Mouse (Mus musculus) kidney, embryonic 14.5 days (tissue): ENCODE data around the gene Wdr31. TPM values are rescaled to one million over a fixed set of nuclear protein-coding genes. Genes with fewer than 3 reads are reported as not detected.

Experiments used
- ATAC-seq: fragments of 200-750 bp; cut with Nextera tagmentation; 2 replicates; pipeline ENCODE4 v1.8.0; 2017; ENCODE audit warnings: moderate number of reproducible peaks, mild to moderate bottlenecking, moderate TSS enrichment, moderate library complexity; ENCODE audit not compliant: low FRiP score, low TSS enrichment
- H3K27ac ChIP-seq: fragments of 300-500 bp; sonication (generic); 2 replicates; pipeline ENCODE4 v1.5.1; 2014; ENCODE audit warnings: low read depth, mild to moderate bottlenecking, low read length, moderate library complexity, mixed read lengths
- H3K27me3 ChIP-seq: fragments of 300-500 bp; sonication (generic); 2 replicates; pipeline ENCODE4 v1.6.1; 2014; ENCODE audit warnings: mild to moderate bottlenecking, low read length; ENCODE audit not compliant: control insufficient read depth, insufficient read depth
- H3K36me3 ChIP-seq: fragments of 300-500 bp; sonication (generic); 2 replicates; pipeline ENCODE4 v1.6.1; 2014; ENCODE audit warnings: low read length, mixed read lengths; ENCODE audit not compliant: control insufficient read depth, insufficient read depth
- H3K4me1 ChIP-seq: fragments of 300-500 bp; sonication (generic); 2 replicates; pipeline ENCODE4 v1.6.1; 2014; ENCODE audit warnings: low read length, mixed read lengths; ENCODE audit not compliant: control insufficient read depth, insufficient read depth
- H3K4me2 ChIP-seq: fragments of 300-500 bp; sonication (generic); replicated peaks from 2 replicates; pipeline ENCODE4 v1.6.1; 2014; ENCODE audit warnings: low read depth, mild to moderate bottlenecking, low read length
- H3K4me3 ChIP-seq: fragments of 300-500 bp; sonication (generic); 2 replicates; pipeline ENCODE4 v1.5.1; 2014; ENCODE audit warnings: mild to moderate bottlenecking, low read length
- H3K9ac ChIP-seq: fragments of 300-500 bp; sonication (generic); 2 replicates; pipeline ENCODE4 v1.6.1; 2014; ENCODE audit warnings: low read depth, mild to moderate bottlenecking, low read length, moderate library complexity
- H3K9me3 ChIP-seq: fragments of 300-500 bp; sonication (generic); 2 replicates; pipeline ENCODE4 v1.6.1; 2016; ENCODE audit warnings: low read length; ENCODE audit not compliant: control insufficient read depth
- WGBS: fragments of 180-500 bp; shearing (Covaris S2); extraction: QIAGEN DNeasy Blood & Tissue Kit; methylation state at CpG from one replicate; pipeline ENCODE4 v1.1.7; 2014; 5-methylcytosine and 5-hydroxymethylcytosine counted together
- polyA plus RNA-seq: library from polyadenylated mRNA; unstranded; fragments of >200 nt; fragmentation: Nextera tagmentation; extraction: Ambion mirVana; gene quantifications from 2 replicates; pipeline ENCODE4 v1.2.1, GENCODE M21; 2014

The Wdr31 gene
- polyA plus RNA-seq: 11.6 and 12.6 TPM in 2 replicates

- H3K27ac ChIP-seq: no peak within 1 kb of the TSS
- ATAC-seq: peak; percentile 91
- no peaks in the 10 kb centered on the region for H3K36me3 ChIP-seq
- peak within 1 kb of the TSS; percentile 70 for H3K4me3 ChIP-seq
- peak within 1 kb of the TSS; percentile 70 for H3K9ac ChIP-seq
- H3K9me3 ChIP-seq: no peaks in the 10 kb centered on the region
- peak within 1 kb of the TSS; percentile 85 for H3K4me2 ChIP-seq
- 0 out of 2 replicates have a peak, but pooled peaks cover 3% of the 10 kb centered on the region for H3K4me1 ChIP-seq
- no peaks in the 10 kb centered on the region for H3K27me3 ChIP-seq
- WGBS: under 1% methylated on average over 30 of the region's 30 CpGs
Observed at GRCm38 (mm10) chr4:62470598-62471051, at the start of gene Wdr31. Gene Wdr31 (minus strand): TSS chr4:62470896.

GRCm38 (mm10) chr4:62519849-62520233 is 49.1 kb upstream of the Wdr31 start, which contains the start of gene Alad:
Gene Alad (minus strand): TSS chr4:62519918.
- no peaks in the 10 kb centered on the region for H3K9me3 ChIP-seq
- H3K36me3 ChIP-seq: peaks cover 15% of the 10 kb centered on the region; the same call in 1 of the 2 replicates
- H3K27me3 ChIP-seq: no peaks in the 10 kb centered on the region
- peaks cover 35% of the 10 kb centered on the region for H3K4me1 ChIP-seq
- peak; percentile 92 for ATAC-seq
- peak within 1 kb of the TSS; percentile 58 for H3K4me2 ChIP-seq
- H3K4me3 ChIP-seq: peak within 1 kb of the TSS; percentile 80
- peak within 1 kb of the TSS; percentile 83 for H3K9ac ChIP-seq
- peak within 1 kb of the TSS; percentile 85 for H3K27ac ChIP-seq
- WGBS: under 1% methylated on average over 37 of the region's 37 CpGs

- H3K9me3 ChIP-seq: no peaks in the 10 kb centered on the region
- peaks cover 35% of the 10 kb centered on the region for H3K4me1 ChIP-seq
- H3K27ac ChIP-seq: peak overlapping the region; percentile 85
- peak; percentile 68 for ATAC-seq
- H3K4me3 ChIP-seq: peak overlapping the region; percentile 80
- peak overlapping the region; percentile 58 for H3K4me2 ChIP-seq
- 2% methylated on average over 26 of the region's 26 CpGs for WGBS
- peak overlapping the region; percentile 83 for H3K9ac ChIP-seq
- peaks cover 15% of the 10 kb centered on the region; the same call in 1 of the 2 replicates for H3K36me3 ChIP-seq
- H3K27me3 ChIP-seq: no peaks in the 10 kb centered on the region
Observed at GRCm38 (mm10) chr4:62519122-62519848, 48.6 kb upstream of the Wdr31 start.

GRCm38 (mm10) chr4:62518416-62519121 is 47.9 kb upstream of the Wdr31 start:
- 0 out of 2 replicates have a peak, but pooled peaks have one; percentile 7 for ATAC-seq
- Histone ChIP-seq H3K27ac (peak overlapping the region; percentile 85), H3K4me3 (peak overlapping the region; percentile 80), H3K36me3 (peaks cover 20% of the 10 kb centered on the region; the same call in 1 of the 2 replicates), H3K9ac (peak overlapping the region; percentile 83), H3K9me3 (no peaks in the 10 kb centered on the region), H3K4me2 (peak overlapping the region; percentile 58), H3K4me1 (peaks cover 38% of the 10 kb centered on the region), H3K27me3 (no peaks in the 10 kb centered on the region)
- 34% methylated on average over 13 of the region's 13 CpGs for WGBS

GRCm38 (mm10) chr4:62517538-62518415 is 47.1 kb upstream of the Wdr31 start:
- ATAC-seq: no peak
- Histone ChIP-seq H3K27me3 (no peaks in the 10 kb centered on the region), H3K4me1 (peaks cover 38% of the 10 kb centered on the region), H3K36me3 (peaks cover 20% of the 10 kb centered on the region), H3K9ac (peak overlapping the region; percentile 83), H3K4me3 (peak overlapping the region; percentile 80; the same call in 1 of the 2 replicates), H3K27ac (no peak overlapping the region; the same call in 1 of the 2 replicates), H3K4me2 (peak overlapping the region; percentile 58; the same call in 1 of the 2 replicates), H3K9me3 (no peaks in the 10 kb centered on the region)
- 63% methylated on average over 10 of the region's 10 CpGs for WGBS

- 91% methylated on average over 8 of the region's 8 CpGs for WGBS
- Histone ChIP-seq H3K9me3 (no peaks in the 10 kb centered on the region), H3K27ac (no peak overlapping the region; the same call in 1 of the 2 replicates), H3K9ac (0 out of 2 replicates have a peak overlapping the region, but pooled peaks have one; percentile 12), H3K4me3 (no peak overlapping the region), H3K27me3 (no peaks in the 10 kb centered on the region), H3K4me2 (no peak overlapping the region), H3K4me1 (peaks cover 38% of the 10 kb centered on the region), H3K36me3 (peaks cover 21% of the 10 kb centered on the region)
- ATAC-seq: no peak
Observed at GRCm38 (mm10) chr4:62517046-62517445, 46.4 kb upstream of the Wdr31 start.

- Histone ChIP-seq H3K27me3 (no peaks in the 10 kb centered on the region), H3K9me3 (no peaks in the 10 kb centered on the region), H3K36me3 (peaks cover 26% of the 10 kb centered on the region), H3K4me2 (no peak overlapping the region), H3K9ac (no peak overlapping the region), H3K4me1 (peaks cover 38% of the 10 kb centered on the region), H3K4me3 (no peak overlapping the region), H3K27ac (peak overlapping the region; percentile 53)
- ATAC-seq: no peak
- 73% methylated on average over 1 of the region's 1 CpGs for WGBS
Observed at GRCm38 (mm10) chr4:62516579-62516978, 45.9 kb upstream of the Wdr31 start.

GRCm38 (mm10) chr4:62516079-62516478 is 45.4 kb upstream of the Wdr31 start:
- peak overlapping the region; percentile 53; the same call in 1 of the 2 replicates for H3K27ac ChIP-seq
- H3K27me3 ChIP-seq: no peaks in the 10 kb centered on the region
- no peak overlapping the region for H3K9ac ChIP-seq

More at GRCm38 (mm10) chr4:62516079-62516478, 45.4 kb upstream of the Wdr31 start:
- Histone ChIP-seq H3K4me1 (peaks cover 38% of the 10 kb centered on the region), H3K4me3 (no peak overlapping the region), H3K4me2 (no peak overlapping the region), H3K36me3 (peaks cover 31% of the 10 kb centered on the region), H3K9me3 (no peaks in the 10 kb centered on the region)
- 33% methylated on average over 2 of the region's 2 CpGs for WGBS
- no peak for ATAC-seq
